Mouse (Mus musculus): ENCODE measurements around the gene Kif16b. TPM values are rescaled to one million over a fixed set of nuclear protein-coding genes. Genes with fewer than 3 reads are reported as not detected.

Kif16b gene
- polyA plus RNA-seq, 1 experiment: 20.7 TPM

DNA sequence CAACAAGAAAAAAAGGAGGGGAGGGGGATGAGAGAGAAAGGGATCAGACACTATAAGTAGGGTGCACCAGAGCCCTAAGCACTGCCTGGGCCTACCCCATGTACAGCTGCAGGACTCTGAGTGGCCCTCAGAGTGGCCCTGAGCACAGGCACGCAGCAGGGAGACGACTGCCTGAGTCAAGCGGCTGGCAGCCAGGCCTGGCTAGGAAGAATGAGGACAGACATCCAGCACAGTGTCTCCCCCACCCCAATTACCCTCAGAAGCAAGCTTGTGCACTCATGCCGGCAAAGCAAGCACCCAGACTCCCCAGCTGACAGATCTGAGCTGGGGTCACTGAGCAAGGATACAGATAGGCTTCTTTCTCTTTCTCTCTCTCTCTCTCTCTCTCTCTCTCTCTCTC lies 25.4 kb downstream of the Kif16b start:
- Histone ChIP-seq H3K27ac (ENCODE audit: insufficient read depth, low read depth, low read length) (no peak overlapping the region), H3K4me3 (ENCODE audit: insufficient read depth, low read length) (no peak overlapping the region), H3K4me1 (ENCODE audit: control insufficient read depth, insufficient read depth, low read length) (peaks cover 21% of the 10 kb centered on the region)
- TF ChIP-seq POLR2A (IDR thresholded peaks at IDR 0.05; ENCODE audit: borderline replicate concordance, low read depth, low read length) (no peak), CTCF (IDR thresholded peaks at IDR 0.05; ENCODE audit: low read depth, low read length) (no peak)

DNA sequence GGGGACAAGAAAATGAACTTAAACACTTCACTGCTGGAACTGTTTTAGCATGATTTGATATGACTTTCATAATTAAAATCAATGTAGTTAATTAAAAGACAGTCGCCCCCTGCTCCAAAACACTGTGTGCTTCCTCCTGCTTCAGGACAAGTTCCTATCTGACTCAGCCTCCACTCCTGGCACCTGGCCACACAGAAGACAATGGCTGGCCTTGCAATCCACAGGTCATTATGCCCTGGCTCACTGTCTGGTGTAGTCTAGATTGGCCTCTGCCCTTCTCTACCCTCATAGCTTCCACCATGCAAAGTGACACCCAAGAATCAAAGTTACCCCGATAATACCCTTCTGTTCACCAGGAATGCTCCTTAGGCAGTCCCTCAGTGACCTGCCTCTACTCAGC lies 26.8 kb downstream of the Kif16b start:
- TF ChIP-seq POLR2A (IDR thresholded peaks at IDR 0.05; ENCODE audit: borderline replicate concordance, low read depth, low read length) (no peak), CTCF (IDR thresholded peaks at IDR 0.05; ENCODE audit: low read depth, low read length) (no peak)
- peaks cover 17% of the 10 kb centered on the region for H3K4me1 ChIP-seq (ENCODE audit: control insufficient read depth, insufficient read depth, low read length)
- no peak overlapping the region for H3K27ac ChIP-seq (ENCODE audit: insufficient read depth, low read depth, low read length)
- no peak overlapping the region for H3K4me3 ChIP-seq (ENCODE audit: insufficient read depth, low read length)

DNA sequence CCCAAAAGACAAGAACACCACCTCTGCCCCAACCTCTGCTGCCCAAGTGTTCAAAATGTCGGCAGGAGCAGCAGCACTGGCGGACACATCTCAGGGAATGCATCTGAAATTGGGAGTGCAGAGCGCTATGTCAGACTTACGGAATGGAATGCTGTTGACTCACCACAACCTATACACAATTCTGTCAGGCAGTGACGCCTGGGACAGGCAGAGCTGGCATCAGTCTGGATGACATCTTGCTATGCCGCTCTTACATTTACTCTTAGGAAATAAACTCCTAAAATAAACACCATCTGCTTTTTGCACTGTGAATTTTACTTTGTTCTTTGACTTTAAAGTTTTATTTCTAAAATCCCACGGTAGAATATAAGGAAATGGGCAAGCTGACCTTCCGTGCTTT lies 31.3 kb downstream of the Kif16b start:
- H3K27ac ChIP-seq (ENCODE audit: insufficient read depth, low read depth, low read length): no peak overlapping the region
- H3K4me3 ChIP-seq (ENCODE audit: insufficient read depth, low read length): no peak overlapping the region
- TF ChIP-seq CTCF (IDR thresholded peaks at IDR 0.05; ENCODE audit: low read depth, low read length) (no peak), POLR2A (IDR thresholded peaks at IDR 0.05; ENCODE audit: borderline replicate concordance, low read depth, low read length) (no peak)
- peaks cover 14% of the 10 kb centered on the region for H3K4me1 ChIP-seq (ENCODE audit: control insufficient read depth, insufficient read depth, low read length)

DNA sequence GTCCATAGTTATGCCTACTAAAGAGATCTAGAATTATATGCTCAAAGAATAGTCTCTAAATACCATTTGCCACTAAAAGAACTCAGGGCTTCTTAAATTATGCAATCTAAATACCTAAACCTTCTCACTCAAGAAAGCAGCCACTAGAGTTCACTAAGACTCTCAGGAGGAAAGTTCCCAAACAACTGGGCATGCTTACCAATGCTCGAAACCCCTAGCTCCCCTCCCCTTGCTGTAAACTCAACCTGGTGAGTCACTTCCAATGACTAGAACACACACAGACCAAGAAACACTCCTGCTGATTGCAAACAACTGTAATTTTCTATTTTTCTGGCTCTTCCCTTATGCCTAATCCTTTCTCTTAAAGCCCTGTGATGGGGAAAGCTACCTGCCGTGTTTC lies 33.9 kb downstream of the Kif16b start:
- TF ChIP-seq CTCF (IDR thresholded peaks at IDR 0.05; ENCODE audit: low read depth, low read length) (no peak), POLR2A (IDR thresholded peaks at IDR 0.05; ENCODE audit: borderline replicate concordance, low read depth, low read length) (no peak)
- no peak overlapping the region for H3K27ac ChIP-seq (ENCODE audit: insufficient read depth, low read depth, low read length)
- H3K4me3 ChIP-seq (ENCODE audit: insufficient read depth, low read length): no peak overlapping the region
- H3K4me1 ChIP-seq (ENCODE audit: control insufficient read depth, insufficient read depth, low read length): peaks cover 7% of the 10 kb centered on the region

DNA sequence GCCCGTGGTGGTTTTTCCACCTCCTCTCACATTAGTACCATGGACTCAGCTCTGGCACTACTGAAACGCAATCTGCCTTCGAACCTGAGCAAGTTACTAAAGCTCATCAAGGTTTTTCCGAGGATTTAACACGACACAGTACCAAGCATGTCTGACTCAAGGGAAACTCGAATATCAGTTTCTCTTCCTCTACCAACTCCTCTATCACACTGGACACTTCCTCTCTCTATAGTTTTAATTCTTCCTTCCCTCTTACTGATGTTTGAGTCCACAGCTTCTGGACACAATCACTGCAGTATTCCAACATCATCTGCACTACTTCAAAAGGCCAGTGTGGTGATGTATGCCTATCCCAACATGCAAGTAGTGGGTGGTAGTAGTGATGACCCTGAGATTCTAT lies 40.3 kb downstream of the Kif16b start:
- no peak for TF ChIP-seq POLR2A (IDR thresholded peaks at IDR 0.05; ENCODE audit: borderline replicate concordance, low read depth, low read length)
- TF ChIP-seq CTCF (IDR thresholded peaks at IDR 0.05; ENCODE audit: low read depth, low read length): no peak
- Histone ChIP-seq H3K4me1 (ENCODE audit: control insufficient read depth, insufficient read depth, low read length) (peaks cover 20% of the 10 kb centered on the region), H3K4me3 (ENCODE audit: insufficient read depth, low read length) (no peak overlapping the region), H3K27ac (ENCODE audit: insufficient read depth, low read depth, low read length) (no peak overlapping the region)

DNA sequence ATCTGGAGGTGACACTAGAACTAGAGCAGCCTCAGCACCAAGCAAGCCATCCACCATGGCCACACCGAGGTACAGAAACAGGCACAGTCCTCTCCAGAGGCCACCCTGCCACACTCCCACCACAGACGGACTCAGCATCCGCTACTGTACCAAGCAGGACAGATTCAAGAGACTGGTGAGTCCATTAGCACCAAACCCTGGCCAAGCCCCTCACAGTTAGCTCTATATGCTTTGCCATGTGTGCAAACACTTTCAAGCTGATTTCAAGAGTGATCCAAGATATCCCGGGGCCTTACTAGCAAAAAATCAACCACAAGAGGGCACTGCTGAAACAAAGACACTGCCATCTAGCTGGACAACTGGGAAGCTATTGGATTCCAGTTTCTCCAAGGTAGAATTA lies 41.9 kb downstream of the Kif16b start:
- H3K4me1 ChIP-seq (ENCODE audit: control insufficient read depth, insufficient read depth, low read length): peaks cover 16% of the 10 kb centered on the region
- no peak overlapping the region for H3K27ac ChIP-seq (ENCODE audit: insufficient read depth, low read depth, low read length)
- no peak overlapping the region for H3K4me3 ChIP-seq (ENCODE audit: insufficient read depth, low read length)
- TF ChIP-seq POLR2A (IDR thresholded peaks at IDR 0.05; ENCODE audit: borderline replicate concordance, low read depth, low read length) (no peak), CTCF (IDR thresholded peaks at IDR 0.05; ENCODE audit: low read depth, low read length) (peak; percentile 28; the same call in 1 of the 2 replicates)

DNA sequence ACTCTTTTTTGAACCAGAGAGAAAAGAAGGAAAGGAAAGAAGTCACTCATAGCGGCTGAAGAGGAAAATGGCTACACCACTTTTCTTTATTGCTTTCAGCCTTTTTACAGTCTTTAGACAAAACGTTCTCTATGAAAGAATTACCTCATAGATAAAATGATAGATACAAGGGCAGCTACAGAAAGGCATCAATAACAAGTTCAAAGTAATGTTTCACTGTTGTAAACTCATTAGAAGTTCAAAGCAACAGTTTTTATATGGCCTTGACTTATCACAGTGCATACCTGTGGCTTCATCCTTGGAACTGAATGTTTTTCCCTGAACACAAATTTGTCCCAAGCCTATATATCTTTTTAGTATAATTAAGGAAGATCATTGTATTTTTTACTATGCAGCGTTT lies 62.6 kb downstream of the Kif16b start:
- H3K4me1 ChIP-seq (ENCODE audit: control insufficient read depth, insufficient read depth, low read length): no peaks in the 10 kb centered on the region
- TF ChIP-seq POLR2A (IDR thresholded peaks at IDR 0.05; ENCODE audit: borderline replicate concordance, low read depth, low read length) (no peak), CTCF (IDR thresholded peaks at IDR 0.05; ENCODE audit: low read depth, low read length) (no peak)
- H3K4me3 ChIP-seq (ENCODE audit: insufficient read depth, low read length): no peak overlapping the region
- no peak overlapping the region for H3K27ac ChIP-seq (ENCODE audit: insufficient read depth, low read depth, low read length)

DNA sequence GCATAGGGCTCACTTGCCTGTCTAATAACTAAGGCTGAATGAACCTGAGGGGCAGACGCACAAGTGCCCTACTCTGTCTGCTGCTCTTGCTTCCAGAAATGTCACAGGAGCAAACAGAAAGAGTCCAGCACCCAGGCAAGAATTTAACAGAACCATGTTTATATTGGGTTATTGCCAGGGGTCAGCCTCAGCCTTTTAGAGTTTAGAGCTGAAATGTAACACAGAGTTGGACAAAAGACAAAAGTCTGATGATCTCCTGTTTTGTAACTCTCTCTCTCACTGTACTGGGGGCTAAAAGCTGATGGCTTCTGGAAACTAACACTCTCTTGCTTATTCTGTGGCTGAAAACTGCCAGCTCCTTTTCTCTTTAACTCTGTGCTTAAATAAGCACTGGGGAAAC lies 63.2 kb downstream of the Kif16b start:
- no peak for TF ChIP-seq POLR2A (IDR thresholded peaks at IDR 0.05; ENCODE audit: borderline replicate concordance, low read depth, low read length)
- TF ChIP-seq CTCF (IDR thresholded peaks at IDR 0.05; ENCODE audit: low read depth, low read length): no peak

DNA sequence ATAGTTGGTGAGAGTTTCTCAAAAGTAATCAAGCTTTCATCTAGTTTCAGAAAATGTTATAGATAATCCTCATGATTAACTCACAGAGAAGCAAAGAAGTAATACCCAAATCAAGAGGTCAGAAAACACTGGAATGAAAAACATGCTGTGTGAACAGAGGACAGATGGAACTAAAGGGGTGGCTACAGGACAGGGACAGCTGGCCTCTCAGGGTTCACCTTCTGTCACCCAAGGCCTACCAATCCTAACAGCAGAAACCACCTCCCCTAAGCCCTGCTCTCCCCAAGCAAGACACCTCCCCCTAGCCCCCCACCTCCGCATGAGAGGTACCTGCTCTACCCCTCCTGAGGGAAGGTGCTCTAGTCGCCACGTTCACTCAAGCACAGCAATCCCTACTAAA lies 66.6 kb downstream of the Kif16b start:
- Histone ChIP-seq H3K27ac (ENCODE audit: insufficient read depth, low read depth, low read length) (no peak overlapping the region), H3K4me1 (ENCODE audit: control insufficient read depth, insufficient read depth, low read length) (no peaks in the 10 kb centered on the region), H3K4me3 (ENCODE audit: insufficient read depth, low read length) (no peak overlapping the region)
- TF ChIP-seq POLR2A (IDR thresholded peaks at IDR 0.05; ENCODE audit: borderline replicate concordance, low read depth, low read length) (no peak), CTCF (IDR thresholded peaks at IDR 0.05; ENCODE audit: low read depth, low read length) (no peak)

More for the DNA sequence above, 63.2 kb downstream of the Kif16b start:
- Histone ChIP-seq H3K4me1 (ENCODE audit: control insufficient read depth, insufficient read depth, low read length) (no peaks in the 10 kb centered on the region), H3K4me3 (ENCODE audit: insufficient read depth, low read length) (no peak overlapping the region), H3K27ac (ENCODE audit: insufficient read depth, low read depth, low read length) (no peak overlapping the region)

DNA sequence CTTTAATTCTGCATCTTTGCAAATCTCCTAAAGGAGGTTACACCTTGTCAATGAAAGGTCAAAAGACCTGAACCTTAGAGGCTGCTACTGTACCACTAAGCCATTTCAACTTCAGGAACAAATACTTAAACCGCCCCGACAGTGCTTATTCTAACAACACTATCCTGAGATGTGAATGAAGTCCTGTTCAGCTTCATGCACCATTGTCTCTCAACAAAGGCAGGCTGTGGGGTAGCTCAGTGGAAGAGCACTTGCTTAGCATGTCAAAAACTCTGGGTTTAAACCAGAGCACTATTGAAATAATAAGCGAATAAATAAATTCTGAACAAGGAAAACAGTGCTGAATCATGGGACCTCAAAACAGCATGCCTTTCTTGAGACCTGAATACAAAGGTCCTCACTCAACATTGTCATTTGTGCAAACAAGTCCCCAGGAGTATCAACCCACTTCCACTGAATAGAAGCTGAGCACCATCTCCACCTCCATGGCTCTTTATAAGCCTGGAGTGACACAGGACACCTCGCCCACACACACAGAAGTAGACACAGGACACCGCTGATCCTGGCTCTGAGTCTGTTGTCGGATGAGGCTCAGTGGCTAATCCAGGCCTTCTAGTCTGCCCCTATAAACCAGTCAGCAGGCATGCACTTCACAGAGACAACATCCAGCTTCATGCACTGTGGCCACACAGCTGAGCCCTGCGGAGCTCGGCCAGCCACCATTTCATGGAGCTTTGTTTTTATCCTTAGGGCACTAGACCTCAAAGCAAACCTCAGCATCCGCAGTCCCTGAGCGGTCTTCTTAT lies 68.5 kb downstream of the Kif16b start:
- no peak for TF ChIP-seq POLR2A (IDR thresholded peaks at IDR 0.05; ENCODE audit: borderline replicate concordance, low read depth, low read length)
- TF ChIP-seq CTCF (IDR thresholded peaks at IDR 0.05; ENCODE audit: low read depth, low read length): no peak

More for the DNA sequence above, 68.5 kb downstream of the Kif16b start:
- no peak overlapping the region for H3K4me3 ChIP-seq (ENCODE audit: insufficient read depth, low read length)
- H3K4me1 ChIP-seq (ENCODE audit: control insufficient read depth, insufficient read depth, low read length): 0 out of 2 replicates have a peak, but pooled peaks cover 3% of the 10 kb centered on the region
- H3K27ac ChIP-seq (ENCODE audit: insufficient read depth, low read depth, low read length): no peak overlapping the region

Data from bone marrow macrophage, adult 2 months (primary cell).